Mouse (Mus musculus) urinary bladder, postnatal 25 days (tissue): ENCODE results near the gene Aacs.

Experiments
- DNase-seq: peaks from one replicate; pipeline ENCODE4 v3.0.0; 2022; ENCODE audit warnings: low spot score

Aacs gene

DNA sequence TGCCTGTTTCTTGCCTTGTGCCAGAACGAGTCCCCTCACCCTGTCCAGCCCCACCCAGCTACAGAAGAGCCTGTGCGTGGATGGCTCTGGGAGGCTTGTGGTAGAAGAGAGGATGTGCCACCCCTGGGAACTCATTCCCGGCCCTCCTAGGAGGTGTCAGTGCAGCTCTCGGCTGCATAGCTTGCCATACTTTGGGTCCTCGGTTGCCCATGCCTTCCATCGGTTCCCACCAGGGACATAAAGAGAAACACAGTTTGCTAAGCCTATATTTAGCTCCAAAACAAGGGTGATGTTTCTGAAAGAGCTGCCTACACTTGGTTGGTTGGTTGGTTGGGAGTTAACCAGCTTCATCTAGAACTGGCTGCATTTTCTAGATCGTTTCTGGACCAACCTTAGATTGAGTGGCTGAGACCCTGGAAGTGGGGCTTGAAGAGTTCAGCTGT, 58.6 kb downstream of the Aacs start:
- DNase-seq: no peak

- no peak for DNase-seq
Measured at GRCm38 (mm10) chr5:125534611-125535324, 59.2 kb downstream of the Aacs start.

DNA sequence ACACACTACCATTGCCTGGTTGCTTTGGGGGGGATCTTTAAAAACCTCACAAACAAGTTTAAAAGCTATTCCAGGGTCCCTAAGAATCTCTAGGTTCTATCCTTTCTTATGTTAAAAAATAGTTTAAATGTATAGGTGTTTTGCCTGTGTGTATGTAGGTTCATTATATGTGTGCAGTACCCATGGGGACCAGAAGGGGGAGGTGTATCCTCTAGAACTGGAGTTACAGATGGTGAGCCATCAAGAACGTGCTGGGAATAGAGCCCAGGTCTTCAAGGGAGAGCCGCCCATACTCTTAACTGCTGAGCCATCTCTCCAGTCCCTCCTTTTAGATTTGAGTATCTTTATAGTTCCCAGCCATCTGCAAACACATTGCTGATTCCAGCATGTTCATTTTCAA, 69.5 kb downstream of the Aacs start:
- no peak for DNase-seq

- no peak for DNase-seq
Measured at GRCm38 (mm10) chr5:125546293-125546692, 70.7 kb downstream of the Aacs start.

DNA sequence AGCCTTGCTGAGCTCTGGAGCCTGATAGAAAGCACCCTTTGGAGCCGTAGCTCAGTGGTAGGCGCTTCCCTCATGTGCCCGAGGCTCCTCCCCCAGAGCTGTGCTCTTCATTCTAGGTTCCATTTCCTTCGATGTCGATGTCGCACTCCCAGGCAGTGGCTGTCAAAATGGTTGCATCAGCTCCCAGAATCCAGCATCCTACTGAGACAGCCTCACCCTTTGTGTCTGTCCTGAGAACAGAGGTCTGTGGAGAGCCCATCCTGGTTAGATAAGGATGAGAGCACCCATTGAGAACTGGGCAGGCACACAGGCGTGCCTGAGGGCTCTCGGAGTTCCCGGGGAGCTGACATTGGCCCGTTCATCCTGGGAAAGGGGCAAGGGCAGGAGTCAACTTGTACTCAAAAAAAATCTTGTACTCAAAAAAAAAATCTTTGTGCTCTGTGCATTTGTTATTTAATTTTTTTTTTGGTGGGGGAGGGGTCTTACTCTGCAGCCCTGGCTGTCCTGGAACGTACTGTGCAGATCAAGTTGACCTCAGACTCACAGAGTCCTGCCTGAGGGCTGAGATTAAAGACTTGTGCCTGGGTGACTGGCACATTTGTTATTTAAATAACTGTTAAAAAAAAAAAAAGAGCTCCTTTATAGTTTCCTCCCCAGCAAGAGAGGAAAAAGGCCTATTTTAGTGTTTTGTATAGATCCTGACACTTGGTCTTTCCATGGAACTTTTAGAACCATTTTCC, 74.3 kb downstream of the Aacs start:
- no peak for DNase-seq

GRCm38 (mm10) chr5:125555732-125556131, 80.1 kb downstream of the Aacs start:
- DNase-seq: no peak

DNA sequence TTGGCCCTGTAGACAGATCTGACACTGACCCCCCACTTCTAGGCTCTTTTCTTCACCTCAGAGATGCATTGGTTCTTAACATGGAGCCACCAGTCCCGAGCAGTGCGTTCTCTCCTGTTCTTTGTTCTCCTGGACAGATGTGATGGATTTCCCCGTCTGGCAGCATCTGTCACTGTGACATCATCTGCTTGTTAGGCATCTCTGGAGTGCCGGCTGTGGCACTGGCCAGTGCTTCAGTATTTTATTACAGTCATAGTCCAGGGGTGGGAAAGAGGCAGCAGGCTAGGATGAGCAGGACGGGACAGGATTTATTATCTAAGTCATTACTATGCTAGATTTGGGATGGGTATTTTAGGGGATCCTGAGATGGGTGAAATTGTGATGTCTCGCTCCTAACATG, 87.9 kb downstream of the Aacs start:
- no peak for DNase-seq

DNA sequence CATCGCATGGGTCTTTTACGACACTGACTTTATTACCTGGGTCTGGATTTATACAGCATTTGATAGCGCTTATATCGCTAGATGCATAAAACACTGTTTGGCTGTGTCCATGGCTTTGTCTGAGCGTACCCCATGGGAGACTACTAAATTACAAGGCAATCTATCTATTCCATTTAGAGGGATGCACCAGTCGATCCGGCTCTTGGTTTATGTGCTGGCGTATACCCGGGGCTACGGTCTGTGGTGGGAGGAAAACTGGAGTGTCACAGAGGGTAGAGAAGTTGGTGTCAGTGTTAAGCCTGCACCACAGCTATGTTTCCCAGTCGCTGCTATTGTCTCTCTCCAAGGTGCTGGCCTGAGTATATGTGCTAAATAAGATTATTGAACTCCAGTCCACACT, 90.1 kb downstream of the Aacs start:
- no peak for DNase-seq
